Mouse (Mus musculus) embryonic facial prominence, embryonic 15.5 days (tissue): ENCODE results near the gene Dusp7. TPM values are rescaled to one million over a fixed set of nuclear protein-coding genes. Genes with fewer than 3 reads are reported as not detected.

Source experiments
- ATAC-seq: fragments of 200-750 bp; cut with Nextera tagmentation; 2 replicates; pipeline ENCODE4 v1.8.0; 2017; ENCODE audit warnings: low read depth, moderate TSS enrichment; ENCODE audit not compliant: insufficient number of reproducible peaks, low FRiP score, low TSS enrichment
- H3K27ac ChIP-seq: fragments of 300-500 bp; sonication (generic); replicated peaks from 2 replicates; pipeline ENCODE4 v1.5.1; 2015; ENCODE audit warnings: mild to moderate bottlenecking, inconsistent platforms
- H3K27me3 ChIP-seq: fragments of 300-500 bp; sonication (generic); 2 replicates; pipeline ENCODE4 v1.6.1; 2015; ENCODE audit warnings: inconsistent platforms
- H3K36me3 ChIP-seq: fragments of 300-500 bp; sonication (generic); 2 replicates; pipeline ENCODE4 v1.6.1; 2015; ENCODE audit warnings: mild to moderate bottlenecking, inconsistent platforms
- H3K4me1 ChIP-seq: fragments of 300-500 bp; sonication (generic); 2 replicates; pipeline ENCODE4 v1.6.1; 2015; ENCODE audit warnings: inconsistent platforms
- H3K4me2 ChIP-seq: fragments of 300-500 bp; sonication (generic); replicated peaks from 2 replicates; pipeline ENCODE4 v1.6.1; 2015; ENCODE audit warnings: mild to moderate bottlenecking, inconsistent platforms
- H3K4me3 ChIP-seq: fragments of 300-500 bp; sonication (generic); replicated peaks from 2 replicates; pipeline ENCODE4 v1.5.1; 2015; ENCODE audit warnings: mild to moderate bottlenecking, inconsistent platforms
- H3K9ac ChIP-seq: fragments of 300-500 bp; sonication (generic); 2 replicates; pipeline ENCODE4 v1.6.1; 2015; ENCODE audit warnings: inconsistent platforms
- H3K9me3 ChIP-seq: fragments of 300-500 bp; sonication (generic); replicated peaks from 2 replicates; pipeline ENCODE4 v1.6.1; 2016; ENCODE audit warnings: inconsistent platforms
- WGBS: fragments of 180-500 bp; shearing (Covaris S2); methylation state at CpG from one replicate; pipeline ENCODE4 v1.1.7; 2015; 5-methylcytosine and 5-hydroxymethylcytosine counted together
- polyA plus RNA-seq: library from polyadenylated mRNA; unstranded; fragments of >200 nt; fragmentation: Nextera tagmentation; extraction: Ambion mirVana; gene quantifications from 2 replicates; pipeline ENCODE4 v1.2.1, GENCODE M21; 2015

Dusp7 gene
- polyA plus RNA-seq = 42.3 and 44.2 TPM in 2 replicates

- H3K27me3 ChIP-seq = no peaks in the 10 kb centered on the region
- peak; percentile 69 for ATAC-seq
- peak within 1 kb of the TSS; percentile 99 for H3K27ac ChIP-seq
- H3K4me2 ChIP-seq = peak within 1 kb of the TSS; percentile 97
- under 1% methylated on average over 46 of the region's 57 CpGs for WGBS
- H3K4me3 ChIP-seq = peak within 1 kb of the TSS; percentile 93
- H3K9me3 ChIP-seq = no peaks in the 10 kb centered on the region
- peaks cover 15% of the 10 kb centered on the region for H3K36me3 ChIP-seq
- H3K9ac ChIP-seq = peak within 1 kb of the TSS; percentile 95
- H3K4me1 ChIP-seq = peaks cover 57% of the 10 kb centered on the region
Measured at GRCm38 (mm10) chr9:106368112-106368717, at the start of gene Dusp7. Dusp7 (plus strand) TSS chr9:106368632.

- no peak overlapping the region for H3K4me2 ChIP-seq
- H3K27me3 ChIP-seq = no peaks in the 10 kb centered on the region
- no peak overlapping the region for H3K9ac ChIP-seq
- ATAC-seq = no peak
- no peaks in the 10 kb centered on the region for H3K9me3 ChIP-seq
- WGBS = 27% methylated on average over 2 of the region's 2 CpGs
- no peaks in the 10 kb centered on the region for H3K36me3 ChIP-seq
- H3K4me3 ChIP-seq = no peak overlapping the region
- H3K4me1 ChIP-seq = peaks cover 53% of the 10 kb centered on the region
- peak overlapping the region; percentile 75 for H3K27ac ChIP-seq
Measured at GRCm38 (mm10) chr9:106319095-106319494, 49.3 kb upstream of the Dusp7 start.

DNA sequence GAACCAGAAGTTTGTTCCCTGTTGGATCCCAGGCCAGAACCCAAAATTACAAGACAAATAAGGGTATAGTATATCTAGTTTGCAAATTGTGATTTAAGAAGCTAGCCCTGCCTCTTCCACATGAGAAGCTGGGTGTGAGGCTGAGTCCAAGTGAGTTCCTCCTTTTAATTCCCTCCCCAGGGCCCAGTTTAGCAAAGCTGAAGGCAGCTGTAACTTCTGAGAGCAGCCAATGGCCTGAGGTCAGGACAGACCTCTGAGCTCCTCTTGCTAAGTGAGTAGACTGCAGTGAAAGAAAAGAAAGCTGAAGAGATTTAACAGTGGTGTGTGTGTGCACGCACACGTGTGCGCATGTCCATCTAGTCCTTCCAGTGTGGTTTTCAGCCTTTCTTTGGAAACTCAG is 45.9 kb upstream of the Dusp7 start:
- H3K9ac ChIP-seq = no peak overlapping the region
- peak; percentile 34; the same call in 1 of the 2 replicates for ATAC-seq
- no peaks in the 10 kb centered on the region for H3K27me3 ChIP-seq
- H3K4me2 ChIP-seq = no peak overlapping the region
- 68% methylated on average over 3 of the region's 3 CpGs for WGBS
- H3K27ac ChIP-seq = peak overlapping the region; percentile 73
- H3K9me3 ChIP-seq = no peaks in the 10 kb centered on the region
- H3K4me1 ChIP-seq = peaks cover 59% of the 10 kb centered on the region
- H3K4me3 ChIP-seq = no peak overlapping the region
- H3K36me3 ChIP-seq = no peaks in the 10 kb centered on the region

DNA sequence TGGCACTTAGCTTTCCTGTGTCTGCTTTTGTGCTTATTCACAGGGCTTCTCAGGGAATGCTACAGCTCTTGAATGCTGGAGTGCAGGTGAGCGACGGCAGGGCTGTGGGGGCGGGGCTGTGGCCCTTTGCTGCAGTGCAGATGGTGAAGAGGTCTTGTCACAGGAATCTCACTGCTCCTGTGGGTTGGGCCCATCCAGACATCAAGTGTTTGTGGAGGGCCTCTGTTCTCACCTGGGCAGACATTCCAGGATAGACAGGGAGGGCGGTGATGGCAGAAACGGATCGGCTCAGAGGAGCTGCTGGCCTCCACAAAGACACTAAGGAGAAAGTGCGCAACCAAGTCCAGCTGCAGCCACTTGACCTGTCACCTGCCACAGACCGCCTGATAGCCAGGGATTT is 42.2 kb upstream of the Dusp7 start:
- Histone ChIP-seq H3K27me3 (no peaks in the 10 kb centered on the region), H3K27ac (no peak overlapping the region), H3K9ac (no peak overlapping the region), H3K4me2 (no peak overlapping the region), H3K4me1 (peaks cover 50% of the 10 kb centered on the region), H3K9me3 (no peaks in the 10 kb centered on the region), H3K4me3 (no peak overlapping the region), H3K36me3 (no peaks in the 10 kb centered on the region)
- no peak for ATAC-seq
- WGBS = 67% methylated on average over 8 of the region's 8 CpGs

DNA sequence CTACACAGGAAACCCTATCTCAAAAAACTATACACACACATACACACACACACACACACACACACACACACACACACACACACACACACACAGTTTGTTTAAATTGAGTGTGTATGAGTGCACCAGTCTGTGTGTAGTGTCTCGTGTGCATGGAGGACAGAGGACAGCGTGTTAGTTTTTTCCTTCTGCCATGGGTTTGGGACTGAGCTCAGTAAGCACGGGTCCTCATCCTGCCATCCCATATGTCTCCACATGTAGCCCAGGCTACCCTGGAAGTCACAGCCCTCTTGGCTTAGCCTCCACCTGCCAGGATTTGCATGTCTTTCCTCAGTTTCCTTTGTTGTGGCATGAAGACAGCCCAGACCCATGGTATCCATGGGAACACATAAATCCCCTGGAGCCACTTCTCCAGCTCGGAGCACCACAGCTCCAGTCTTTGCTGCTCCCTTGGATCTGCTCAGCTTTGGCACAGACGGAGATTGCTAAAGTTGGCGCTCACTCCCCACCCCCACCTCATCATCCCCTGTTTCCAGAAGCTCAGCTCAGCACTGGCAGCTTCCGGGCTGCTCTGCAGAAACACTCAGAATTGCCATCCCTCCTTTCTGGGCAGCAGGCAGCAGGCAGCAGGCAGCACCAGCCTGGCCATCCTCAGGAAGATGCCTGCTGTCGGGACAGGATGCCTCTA is 41.2 kb upstream of the Dusp7 start:
- WGBS = 66% methylated on average over 8 of the region's 8 CpGs
- no peaks in the 10 kb centered on the region for H3K36me3 ChIP-seq
- no peaks in the 10 kb centered on the region for H3K27me3 ChIP-seq
- ATAC-seq = no peak
- no peak overlapping the region for H3K4me3 ChIP-seq
- no peak overlapping the region for H3K27ac ChIP-seq
- no peak overlapping the region for H3K4me2 ChIP-seq
- H3K9ac ChIP-seq = no peak overlapping the region
- H3K9me3 ChIP-seq = no peaks in the 10 kb centered on the region
- peaks cover 43% of the 10 kb centered on the region for H3K4me1 ChIP-seq

DNA sequence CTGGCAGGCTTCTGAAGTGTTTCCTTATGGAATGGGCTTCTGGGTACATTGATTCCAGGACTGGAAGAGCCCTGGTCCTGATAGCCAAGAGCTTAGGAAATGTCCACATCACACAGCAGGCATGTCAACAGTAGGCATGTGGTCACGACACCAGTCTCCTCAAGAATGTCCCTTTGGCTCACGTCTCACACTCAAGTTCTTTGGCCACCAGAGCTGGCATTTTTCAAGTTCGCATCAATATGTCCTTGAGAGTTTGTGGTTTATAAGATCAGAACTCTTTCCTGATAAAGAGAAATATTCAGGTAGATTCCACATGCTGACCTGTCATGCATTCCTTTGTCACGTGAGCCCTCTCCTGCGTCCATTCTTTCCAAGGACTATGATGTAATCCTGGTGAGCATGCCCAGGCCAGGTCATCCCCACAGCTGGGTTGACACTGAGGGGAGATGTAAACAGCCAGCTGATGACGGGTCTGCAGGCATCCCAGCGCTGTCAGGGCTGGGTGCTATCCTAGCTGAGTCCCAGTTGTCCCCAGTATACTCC is 40.3 kb upstream of the Dusp7 start:
- 77% methylated on average over 7 of the region's 7 CpGs for WGBS
- no peak for ATAC-seq
- Histone ChIP-seq H3K9me3 (no peaks in the 10 kb centered on the region), H3K27me3 (no peaks in the 10 kb centered on the region), H3K36me3 (no peaks in the 10 kb centered on the region), H3K4me2 (no peak overlapping the region), H3K27ac (no peak overlapping the region), H3K4me3 (no peak overlapping the region), H3K4me1 (peaks cover 34% of the 10 kb centered on the region), H3K9ac (no peak overlapping the region)

DNA sequence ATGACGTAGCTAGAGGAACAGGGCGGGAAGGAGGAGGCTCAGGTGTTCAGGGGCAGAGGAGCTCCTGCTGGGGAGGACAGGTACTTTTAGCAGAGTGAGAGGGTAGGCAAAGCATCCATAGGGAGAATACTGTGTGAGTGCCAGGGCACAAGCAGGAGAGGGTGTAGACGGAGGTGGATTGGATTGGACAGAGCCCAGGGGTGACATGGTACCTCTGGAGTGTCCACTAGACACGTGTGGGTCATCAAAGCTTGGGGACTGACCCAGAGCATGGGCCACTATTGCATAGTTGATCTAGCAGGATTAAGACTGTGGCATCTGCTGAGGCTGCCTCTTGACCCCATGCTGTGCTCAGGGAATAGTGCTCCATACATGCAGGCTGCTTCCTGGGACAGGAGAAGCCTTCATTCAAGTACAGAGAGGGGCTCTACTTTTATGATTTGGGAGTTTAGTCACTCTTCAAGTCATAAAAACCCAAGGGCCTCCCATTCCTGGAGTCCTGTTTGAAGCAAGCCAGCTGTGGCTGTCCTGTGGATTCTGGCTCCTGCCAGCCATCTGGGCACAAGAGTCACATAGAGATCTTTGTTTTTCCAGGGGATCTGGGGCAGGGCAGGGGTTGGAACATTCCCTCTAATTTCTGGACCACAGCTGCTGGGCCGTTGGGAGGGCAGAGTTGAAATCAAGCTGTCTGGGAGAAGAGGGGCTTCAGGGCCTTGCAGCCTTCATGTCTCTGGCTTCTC is 39.5 kb upstream of the Dusp7 start:
- ATAC-seq = 0 out of 2 replicates have a peak, but pooled peaks have one; percentile 39
- peak overlapping the region; percentile 56; the same call in 1 of the 2 replicates for H3K27ac ChIP-seq
- H3K4me3 ChIP-seq = no peak overlapping the region
- H3K9me3 ChIP-seq = no peaks in the 10 kb centered on the region
- WGBS = 62% methylated on average over 5 of the region's 5 CpGs
- H3K4me1 ChIP-seq = peaks cover 32% of the 10 kb centered on the region
- H3K27me3 ChIP-seq = no peaks in the 10 kb centered on the region
- no peak overlapping the region for H3K9ac ChIP-seq
- H3K4me2 ChIP-seq = no peak overlapping the region
- H3K36me3 ChIP-seq = no peaks in the 10 kb centered on the region

DNA sequence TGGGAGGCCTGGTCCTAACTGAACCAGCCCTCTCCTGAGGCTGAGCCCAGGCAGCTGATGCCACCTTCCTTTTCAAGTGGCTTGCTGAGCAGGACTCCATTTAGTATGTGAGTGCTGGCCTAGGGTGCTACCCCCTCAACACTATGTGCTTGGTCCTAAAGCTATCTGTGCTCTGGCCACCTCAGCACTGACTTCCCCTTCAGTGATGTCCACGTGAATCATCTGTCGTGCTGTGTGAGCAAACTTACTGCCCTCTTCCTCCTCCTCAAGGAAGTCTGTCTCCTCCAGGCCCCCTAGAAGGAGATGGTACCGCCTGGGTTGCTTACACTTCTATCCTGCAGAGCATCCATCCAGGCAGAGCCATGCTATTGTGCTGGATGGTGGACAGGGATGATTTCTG is 35.7 kb upstream of the Dusp7 start:
- Histone ChIP-seq H3K4me2 (no peak overlapping the region), H3K4me3 (no peak overlapping the region), H3K27ac (no peak overlapping the region), H3K36me3 (no peaks in the 10 kb centered on the region), H3K9me3 (no peaks in the 10 kb centered on the region), H3K9ac (no peak overlapping the region), H3K4me1 (peaks cover 36% of the 10 kb centered on the region), H3K27me3 (no peaks in the 10 kb centered on the region)
- no peak for ATAC-seq
- WGBS = 81% methylated on average over 3 of the region's 3 CpGs

DNA sequence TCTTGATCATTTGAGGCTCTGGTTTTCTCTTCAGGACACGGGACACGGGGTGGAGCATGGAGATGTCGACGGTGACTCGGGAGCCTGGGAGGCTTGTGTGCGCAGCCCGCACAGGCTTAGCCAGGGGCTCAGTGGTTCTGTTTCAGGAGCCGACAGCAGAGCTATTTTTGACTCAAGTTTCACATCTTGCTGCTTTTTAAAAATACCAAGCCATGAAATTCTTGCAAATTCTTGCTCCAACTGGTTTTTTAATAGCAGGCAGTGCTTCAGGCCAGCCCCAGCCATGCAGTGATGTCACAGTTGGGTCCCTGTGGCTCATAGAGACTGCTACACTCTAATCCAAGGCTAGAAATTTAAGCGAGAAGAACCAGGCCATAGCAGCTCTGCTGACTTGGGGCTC is 30.8 kb upstream of the Dusp7 start:
- Histone ChIP-seq H3K36me3 (no peaks in the 10 kb centered on the region), H3K4me2 (no peak overlapping the region), H3K27ac (peak overlapping the region; percentile 92), H3K4me3 (no peak overlapping the region), H3K9ac (no peak overlapping the region), H3K27me3 (no peaks in the 10 kb centered on the region), H3K9me3 (no peaks in the 10 kb centered on the region), H3K4me1 (peaks cover 62% of the 10 kb centered on the region)
- WGBS = 8% methylated on average over 9 of the region's 9 CpGs
- ATAC-seq = peak; percentile 41

- 9% methylated on average over 10 of the region's 10 CpGs for WGBS
- H3K27me3 ChIP-seq = no peaks in the 10 kb centered on the region
- no peaks in the 10 kb centered on the region for H3K36me3 ChIP-seq
- H3K9me3 ChIP-seq = no peaks in the 10 kb centered on the region
- H3K4me2 ChIP-seq = peak overlapping the region; percentile 20; the same call in 1 of the 2 replicates
- H3K27ac ChIP-seq = peak overlapping the region; percentile 92
- peaks cover 63% of the 10 kb centered on the region for H3K4me1 ChIP-seq
- H3K9ac ChIP-seq = no peak overlapping the region
- H3K4me3 ChIP-seq = no peak overlapping the region
- ATAC-seq = peak; percentile 74
Measured at GRCm38 (mm10) chr9:106338462-106339172, 29.8 kb upstream of the Dusp7 start.
